Mouse (Mus musculus): ENCODE measurements around the gene Cnot6.

DNA sequence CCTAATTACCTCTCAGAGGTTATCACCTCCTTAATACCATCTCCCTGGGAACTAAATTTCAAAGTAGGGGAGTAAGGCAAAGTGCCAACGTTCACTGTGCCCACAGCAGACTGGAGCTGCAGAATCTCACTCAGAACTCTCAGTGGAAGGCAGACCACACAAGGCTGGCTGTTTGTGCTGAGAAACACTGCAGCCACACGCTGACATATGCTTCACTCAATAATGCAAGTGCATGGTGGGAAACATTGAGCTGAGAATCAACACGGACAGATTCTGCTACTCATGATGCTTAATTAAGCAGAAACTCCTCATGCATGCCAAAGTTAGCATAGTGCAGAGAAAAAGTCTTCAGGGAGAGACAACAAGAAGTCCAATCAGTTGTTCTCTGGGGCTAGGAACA lies 33.3 kb upstream of the Cnot6 start:
- TF ChIP-seq CTCF (IDR thresholded peaks at IDR 0.05; ENCODE audit: insufficient read depth, low read length): no peak
- no peak for TF ChIP-seq POLR2A (IDR thresholded peaks at IDR 0.05; ENCODE audit: borderline replicate concordance, extremely low read depth, low read depth, low read length)

Data from lung, adult 2 months (tissue).